Mouse (Mus musculus): ENCODE measurements at regions not wholly inside any gene's neighbourhood (a gene's known extent, or its start where the extent isn't known, plus 50 kb on each side); places are given as distances from the start of the nearest gene placed in this dataset.

GRCm38 (mm10) chrX:47330969-47331368, 561.8 kb downstream of the Smarca1 start:
- no peak for DNase-seq

- no peak for DNase-seq
Measured at GRCm38 (mm10) chrX:47328817-47329216, 564.0 kb downstream of the Smarca1 start.

GRCm38 (mm10) chrX:47315810-47316209, 577.0 kb downstream of the Smarca1 start:
- no peak for DNase-seq

- DNase-seq, result no peak
Measured at GRCm38 (mm10) chrX:47307140-47307539, 585.6 kb downstream of the Smarca1 start.

GRCm38 (mm10) chrX:47303547-47303946, 589.2 kb downstream of the Smarca1 start:
- no peak for DNase-seq

GRCm38 (mm10) chrX:47292548-47293147, 600.1 kb downstream of the Smarca1 start:
- peak; percentile 2 for DNase-seq

All from thymus, postnatal 14 days (tissue).